Mouse (Mus musculus) ZHBTc4 (cell line): ENCODE data around the gene Ccdc73.
"Not testable (repeated sequence)": the region's sequence is repeated elsewhere in the genome, so short reads cannot be mapped to it uniquely, and the experiment has no call there.

Source experiments
- DNase-seq: peaks from one replicate; pipeline ENCODE4 v3.0.0-alpha.2; 2011; ENCODE audit warnings: low read depth, low spot score

Ccdc73 gene

GRCm38 (mm10) chr2:104867282-104867855 is at the start of gene Ccdc73:
Gene Ccdc73, plus strand, starts transcription at chr2:104867805.
- peak; percentile 23 for DNase-seq

- DNase-seq = not testable (repeated sequence)
Observed at GRCm38 (mm10) chr2:104818763-104819162, 48.8 kb upstream of the Ccdc73 start.

GRCm38 (mm10) chr2:104826191-104826590 is 41.4 kb upstream of the Ccdc73 start:
- peak; percentile 50 for DNase-seq

- no peak for DNase-seq
Observed at GRCm38 (mm10) chr2:104832486-104832885, 35.1 kb upstream of the Ccdc73 start.

GRCm38 (mm10) chr2:104840974-104841373 is 26.6 kb upstream of the Ccdc73 start:
- DNase-seq = peak; percentile 46

GRCm38 (mm10) chr2:104841736-104842135 is 25.9 kb upstream of the Ccdc73 start:
- DNase-seq = no peak

GRCm38 (mm10) chr2:104842559-104842958 is 25.0 kb upstream of the Ccdc73 start:
- DNase-seq = peak; percentile 23

GRCm38 (mm10) chr2:104846638-104847414 is 20.8 kb upstream of the Ccdc73 start:
- DNase-seq = no peak

- peak; percentile 32 for DNase-seq
Observed at GRCm38 (mm10) chr2:104847645-104848044, 20.0 kb upstream of the Ccdc73 start.

GRCm38 (mm10) chr2:104848235-104849161 is 19.1 kb upstream of the Ccdc73 start:
- DNase-seq = peak; percentile 26

GRCm38 (mm10) chr2:104849276-104849990 is 18.2 kb upstream of the Ccdc73 start, which contains the start of gene Prrg4:
Gene Prrg4, minus strand, starts transcription at chr2:104849876.
- peak; percentile 87 for DNase-seq

- DNase-seq = no peak
Observed at GRCm38 (mm10) chr2:104849991-104850359, 17.6 kb upstream of the Ccdc73 start.

- peak; percentile 53 for DNase-seq
Observed at GRCm38 (mm10) chr2:104851686-104852085, 15.9 kb upstream of the Ccdc73 start.

- DNase-seq = no peak
Observed at GRCm38 (mm10) chr2:104852546-104852945, 15.1 kb upstream of the Ccdc73 start.

- DNase-seq = no peak
Observed at GRCm38 (mm10) chr2:104854836-104855235, 12.8 kb upstream of the Ccdc73 start.

GRCm38 (mm10) chr2:104855732-104856131 is 11.9 kb upstream of the Ccdc73 start:
- peak; percentile 46 for DNase-seq

GRCm38 (mm10) chr2:104856218-104856617 is 11.4 kb upstream of the Ccdc73 start:
- peak; percentile 60 for DNase-seq

GRCm38 (mm10) chr2:104858083-104858482 is 9.5 kb upstream of the Ccdc73 start:
- DNase-seq = not testable (repeated sequence)

- DNase-seq = peak; percentile 14
Observed at GRCm38 (mm10) chr2:104859060-104859459, 8.5 kb upstream of the Ccdc73 start.

- DNase-seq = no peak
Observed at GRCm38 (mm10) chr2:104860426-104860825, 7.2 kb upstream of the Ccdc73 start.

- DNase-seq = no peak
Observed at GRCm38 (mm10) chr2:104864176-104864860, 3.3 kb upstream of the Ccdc73 start.
